Mouse (Mus musculus) layer of hippocampus, adult 9-10 months (tissue): ENCODE data around the gene Vmn2r102.

ENCODE experiments used
- DNase-seq: peaks from one replicate; pipeline ENCODE4 v3.0.0; 2022; ENCODE audit warnings: low spot score

Gene Vmn2r102

GRCm38 (mm10) chr17:19660028-19660427, at the start of gene Vmn2r102:
TSS of gene Vmn2r102 (plus strand) at chr17:19660328.
- DNase-seq, result no peak

GRCm38 (mm10) chr17:19629328-19629727, 30.8 kb upstream of the Vmn2r102 start:
- DNase-seq, result no peak

- DNase-seq, result no peak
Measured at GRCm38 (mm10) chr17:19658447-19658846, 1.7 kb upstream of the Vmn2r102 start.

GRCm38 (mm10) chr17:19692062-19692461, 31.9 kb downstream of the Vmn2r102 start:
- DNase-seq, result no peak
